Mouse (Mus musculus): ENCODE results near the gene Klrc3. TPM values are rescaled to one million over a fixed set of nuclear protein-coding genes. Genes with fewer than 3 reads are reported as not detected.
"Not testable (repeated sequence)": the region's sequence is repeated elsewhere in the genome, so short reads cannot be mapped to it uniquely, and the experiment has no call there.

Gene Klrc3
- not detected in 2 replicates for total RNA-seq (2014; fragmentation: Nextera tagmentation)
- 0.27 TPM in 1 of 2 replicates, not detected in the other for total RNA-seq (2017)
- polyA plus RNA-seq (2012), result not detected in 2 replicates

DNA sequence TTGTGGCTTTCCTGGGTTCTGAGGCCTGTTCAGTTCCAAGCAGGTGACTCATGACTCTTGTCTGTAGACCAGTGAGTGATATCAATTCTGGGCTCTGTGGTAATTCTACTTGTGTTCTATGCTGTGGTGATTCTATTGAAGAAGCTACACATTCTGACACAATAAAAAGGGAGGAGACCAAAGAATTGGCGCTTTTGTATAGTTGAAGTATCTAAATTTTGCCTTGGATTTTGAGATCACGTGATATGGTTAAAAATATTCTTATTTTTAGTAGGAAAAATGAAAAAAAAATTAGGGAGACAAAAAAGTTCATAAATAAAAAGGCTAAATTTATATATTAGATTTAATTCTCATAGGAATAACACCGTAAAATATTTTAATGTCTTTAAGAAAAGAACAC, at the start of gene Klrc3:
Klrc3 (minus strand) TSS at position 101 of the 400 bp plus-strand sequence.
- not testable (repeated sequence) for H3K36me3 ChIP-seq (replicated peaks); H3K4me3 ChIP-seq (ENCODE audit: low read depth, low read length); DNase-seq (ENCODE audit: low spot score); H3K4me1 ChIP-seq (ENCODE audit: insufficient read depth, low read depth, low read length); ATAC-seq (ENCODE audit: extremely low read depth, insufficient number of reproducible peaks, low FRiP score, poor library complexity, severe bottlenecking); H3K9me3 ChIP-seq (replicated peaks); H3K27me3 ChIP-seq (ENCODE audit: insufficient read depth, low read length)

DNA sequence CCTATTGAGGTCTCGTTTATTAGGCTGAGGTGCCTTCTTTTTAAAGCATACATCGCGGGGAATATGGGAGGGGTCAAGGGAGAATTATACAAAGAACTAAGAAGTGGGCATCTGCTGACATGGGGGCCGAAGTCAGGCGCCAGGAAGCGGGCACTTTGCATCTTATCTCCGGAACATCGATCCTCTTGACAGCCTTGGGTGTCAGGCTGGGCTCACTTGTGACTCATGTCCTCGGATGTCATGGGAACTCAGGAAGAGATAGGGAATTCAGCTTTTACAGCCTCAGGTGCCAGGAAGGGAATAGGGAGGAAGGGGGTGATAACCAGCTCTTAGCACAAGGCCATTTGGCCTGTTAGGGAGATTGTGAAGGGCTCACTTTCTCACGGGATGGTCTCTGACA, 48.3 kb upstream of the Klrc3 start:
- not testable (repeated sequence) for H3K4me1 ChIP-seq (ENCODE audit: insufficient read depth, low read depth, low read length); H3K4me3 ChIP-seq (ENCODE audit: low read depth, low read length); H3K9me3 ChIP-seq (replicated peaks); DNase-seq (ENCODE audit: low spot score); ATAC-seq (ENCODE audit: extremely low read depth, insufficient number of reproducible peaks, low FRiP score, poor library complexity, severe bottlenecking); H3K36me3 ChIP-seq (replicated peaks); H3K27me3 ChIP-seq (ENCODE audit: insufficient read depth, low read length)

DNA sequence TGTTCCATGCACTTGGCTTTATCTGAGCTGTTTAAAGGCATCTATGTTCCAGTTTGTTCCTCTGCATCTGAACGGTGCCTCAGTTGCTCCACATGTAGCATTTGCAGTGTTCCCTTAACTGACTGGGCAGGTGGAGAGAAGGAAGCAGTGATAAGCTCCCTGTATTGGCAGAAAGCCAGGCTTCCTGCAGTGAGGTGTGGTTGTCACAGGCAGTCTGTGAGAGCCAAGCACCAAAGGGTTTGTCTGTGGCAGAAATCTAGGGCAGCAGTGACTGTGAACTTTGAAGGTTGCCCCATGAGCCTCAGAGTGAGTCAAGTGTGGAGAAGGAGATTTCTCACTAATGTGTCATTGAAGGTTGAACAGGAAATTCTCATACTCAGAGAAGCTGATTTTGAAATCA, 37.2 kb upstream of the Klrc3 start:
- ATAC-seq (ENCODE audit: extremely low read depth, insufficient number of reproducible peaks, low FRiP score, poor library complexity, severe bottlenecking) (no peak), DNase-seq (ENCODE audit: low spot score) (no peak)
- Histone ChIP-seq H3K36me3 (replicated peaks) (no peaks in the 10 kb centered on the region), H3K9me3 (replicated peaks) (no peaks in the 10 kb centered on the region), H3K4me3 (ENCODE audit: low read depth, low read length) (no peak overlapping the region), H3K4me1 (ENCODE audit: insufficient read depth, low read depth, low read length) (no peaks in the 10 kb centered on the region), H3K27me3 (ENCODE audit: insufficient read depth, low read length) (no peaks in the 10 kb centered on the region)
- TF ChIP-seq GATA1 (IDR thresholded peaks at IDR 0.05; ENCODE audit: borderline replicate concordance, low read length) (no peak), GATA2 (IDR thresholded peaks at IDR 0.05; ENCODE audit: borderline replicate concordance, low read depth, low read length) (no peak)

DNA sequence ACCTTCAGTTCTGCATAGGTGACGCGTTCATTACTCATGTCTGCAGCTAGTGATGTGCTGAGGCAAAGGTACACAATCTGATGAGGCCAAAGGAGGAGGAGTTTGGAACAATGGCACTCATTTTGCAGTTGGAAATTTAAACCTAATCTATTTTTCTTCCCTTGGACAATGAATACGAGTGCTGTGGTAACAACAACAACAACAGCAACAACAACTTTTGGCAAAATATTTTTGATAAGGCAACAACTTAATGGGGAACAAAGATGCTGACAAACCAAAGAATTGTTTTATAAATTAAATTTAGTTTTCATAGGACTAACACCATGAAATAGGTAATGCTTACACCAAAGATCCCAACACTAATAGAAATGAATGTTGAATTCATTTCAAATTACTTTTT, 35.7 kb upstream of the Klrc3 start, which contains the start of gene Klrc1:
Klrc1 (minus strand) TSS at position 101 of the 400 bp plus-strand sequence.
- Histone ChIP-seq H3K4me3 (ENCODE audit: low read depth, low read length) (no peak within 1 kb of the TSS), H3K36me3 (replicated peaks) (no peaks in the 10 kb centered on the region), H3K27me3 (ENCODE audit: insufficient read depth, low read length) (no peaks in the 10 kb centered on the region), H3K9me3 (replicated peaks) (no peaks in the 10 kb centered on the region), H3K4me1 (ENCODE audit: insufficient read depth, low read depth, low read length) (no peaks in the 10 kb centered on the region)
- TF ChIP-seq GATA1 (IDR thresholded peaks at IDR 0.05; ENCODE audit: borderline replicate concordance, low read length), result no peak
- TF ChIP-seq GATA2 (IDR thresholded peaks at IDR 0.05; ENCODE audit: borderline replicate concordance, low read depth, low read length), result no peak
- ATAC-seq (ENCODE audit: extremely low read depth, insufficient number of reproducible peaks, low FRiP score, poor library complexity, severe bottlenecking), result no peak
- no peak for DNase-seq (ENCODE audit: low spot score)

DNA sequence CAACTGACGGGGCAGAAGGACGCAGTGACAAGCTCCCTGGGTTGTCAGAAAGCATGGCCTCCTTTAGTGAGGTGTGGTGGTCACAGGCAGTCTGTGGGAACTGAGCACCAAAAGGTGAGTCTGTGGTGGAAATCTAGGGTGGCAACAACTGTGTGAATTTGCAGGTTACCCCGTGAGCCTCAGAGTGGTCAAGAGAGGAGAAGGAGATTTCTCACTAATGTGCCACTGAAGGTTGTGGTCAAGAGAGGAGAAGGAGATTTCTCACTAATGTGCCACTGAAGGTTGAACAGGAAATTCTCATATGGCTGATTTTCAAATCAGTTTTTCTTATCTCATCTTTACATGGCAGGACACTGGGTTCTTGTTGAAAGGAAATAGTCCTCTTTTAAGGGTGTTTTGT, 18.2 kb upstream of the Klrc3 start:
- H3K36me3 ChIP-seq (replicated peaks); H3K27me3 ChIP-seq (ENCODE audit: insufficient read depth, low read length); DNase-seq (ENCODE audit: low spot score); ATAC-seq (ENCODE audit: extremely low read depth, insufficient number of reproducible peaks, low FRiP score, poor library complexity, severe bottlenecking); H3K9me3 ChIP-seq (replicated peaks); H3K4me1 ChIP-seq (ENCODE audit: insufficient read depth, low read depth, low read length); H3K4me3 ChIP-seq (ENCODE audit: low read depth, low read length): not testable (repeated sequence)

DNA sequence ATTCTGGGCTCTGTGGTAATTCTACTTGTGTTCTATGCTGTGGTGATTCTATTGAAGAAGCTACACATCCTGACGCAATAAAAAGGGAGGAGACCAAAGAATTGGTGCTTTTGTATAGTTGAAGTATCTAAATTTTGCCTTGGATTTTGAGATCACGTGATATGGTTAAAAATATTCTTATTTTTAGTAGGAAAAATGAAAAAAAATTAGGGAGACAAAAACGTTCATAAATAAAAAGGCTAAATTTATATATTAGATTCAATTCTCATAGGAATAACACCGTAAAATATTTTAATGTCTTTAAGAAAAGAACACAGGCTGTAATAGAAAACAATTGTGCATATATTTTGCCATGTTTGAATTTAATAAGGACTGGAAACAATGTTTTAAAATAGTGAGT, 17.5 kb upstream of the Klrc3 start, which contains the start of gene Klrc2:
Klrc2 (minus strand) TSS at position 101 of the 400 bp plus-strand sequence.
- not testable (repeated sequence) for ATAC-seq (ENCODE audit: extremely low read depth, insufficient number of reproducible peaks, low FRiP score, poor library complexity, severe bottlenecking); H3K27me3 ChIP-seq (ENCODE audit: insufficient read depth, low read length)

DNA sequence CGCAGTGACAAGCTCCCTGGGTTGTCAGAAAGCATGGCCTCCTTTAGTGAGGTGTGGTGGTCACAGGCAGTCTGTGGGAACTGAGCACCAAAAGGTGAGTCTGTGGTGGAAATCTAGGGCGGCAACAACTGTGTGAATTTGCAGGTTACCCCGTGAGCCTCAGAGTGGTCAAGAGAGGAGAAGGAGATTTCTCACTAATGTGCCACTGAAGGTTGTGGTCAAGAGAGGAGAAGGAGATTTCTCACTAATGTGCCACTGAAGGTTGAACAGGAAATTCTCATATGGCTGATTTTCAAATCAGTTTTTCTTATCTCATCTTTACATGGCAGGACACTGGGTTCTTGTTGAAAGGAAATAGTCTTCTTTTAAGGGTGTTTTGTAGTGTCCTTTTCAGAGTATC, 917 bp upstream of the Klrc3 start:
- not testable (repeated sequence) for H3K4me3 ChIP-seq (ENCODE audit: low read depth, low read length); ATAC-seq (ENCODE audit: extremely low read depth, insufficient number of reproducible peaks, low FRiP score, poor library complexity, severe bottlenecking); DNase-seq (ENCODE audit: low spot score); H3K36me3 ChIP-seq (replicated peaks); H3K27me3 ChIP-seq (ENCODE audit: insufficient read depth, low read length); H3K4me1 ChIP-seq (ENCODE audit: insufficient read depth, low read depth, low read length); H3K9me3 ChIP-seq (replicated peaks)

More for the DNA sequence above, 17.5 kb upstream of the Klrc3 start, which contains the start of gene Klrc2:
- not testable (repeated sequence) for H3K4me3 ChIP-seq (ENCODE audit: low read depth, low read length); H3K4me1 ChIP-seq (ENCODE audit: insufficient read depth, low read depth, low read length); H3K9me3 ChIP-seq (replicated peaks); H3K36me3 ChIP-seq (replicated peaks); DNase-seq (ENCODE audit: low spot score)

DNA sequence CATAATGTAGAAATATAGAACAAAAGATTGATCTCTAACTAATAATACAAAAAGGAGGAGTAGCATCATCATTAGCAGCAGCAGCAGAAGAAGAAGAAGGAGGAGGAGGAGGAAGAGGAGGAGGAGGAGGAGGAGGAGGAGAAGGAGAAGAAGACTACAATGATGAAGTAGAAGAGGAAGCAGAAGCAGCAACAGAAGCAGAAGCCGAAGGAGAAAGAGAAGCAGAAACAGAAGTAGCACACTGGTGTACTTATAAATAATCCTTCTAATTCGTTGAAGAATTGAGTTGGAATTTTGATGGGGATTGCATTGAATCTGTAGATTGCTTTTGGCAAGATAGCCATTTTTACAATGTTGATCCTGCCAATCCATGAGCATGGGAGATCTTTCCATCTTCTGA, 12.1 kb downstream of the Klrc3 start:
- H3K4me3 ChIP-seq (ENCODE audit: low read depth, low read length); H3K36me3 ChIP-seq (replicated peaks); DNase-seq (ENCODE audit: low spot score); H3K27me3 ChIP-seq (ENCODE audit: insufficient read depth, low read length); ATAC-seq (ENCODE audit: extremely low read depth, insufficient number of reproducible peaks, low FRiP score, poor library complexity, severe bottlenecking); H3K9me3 ChIP-seq (replicated peaks); H3K4me1 ChIP-seq (ENCODE audit: insufficient read depth, low read depth, low read length): not testable (repeated sequence)

DNA sequence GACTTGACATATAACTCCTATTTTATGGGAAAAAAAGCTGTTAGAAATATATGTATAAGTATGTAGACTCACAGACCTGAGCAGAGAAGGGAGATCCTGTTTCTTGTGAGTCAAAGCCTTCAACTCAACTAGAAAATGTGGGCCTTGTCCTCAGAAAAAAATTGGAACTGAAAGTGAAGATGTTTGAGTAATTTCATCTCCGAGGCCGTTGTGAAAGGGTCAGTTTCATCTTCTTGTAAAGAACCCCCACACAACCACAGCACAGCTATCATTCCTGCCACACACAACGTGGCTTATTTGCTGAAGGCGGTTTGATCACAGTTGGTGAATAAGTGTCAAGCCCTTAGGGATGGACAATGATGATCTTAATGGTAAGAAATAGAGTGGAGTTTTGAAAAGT, 19.4 kb downstream of the Klrc3 start, which contains the start of gene Klrk1:
Klrk1 (minus strand) TSS at position 130 of the 400 bp plus-strand sequence.
- ATAC-seq (ENCODE audit: extremely low read depth, insufficient number of reproducible peaks, low FRiP score, poor library complexity, severe bottlenecking), result no peak
- no peak within 1 kb of the TSS for H3K4me3 ChIP-seq (ENCODE audit: low read depth, low read length)

More for the DNA sequence above, 19.4 kb downstream of the Klrc3 start, which contains the start of gene Klrk1:
- Histone ChIP-seq H3K27me3 (ENCODE audit: insufficient read depth, low read length) (no peaks in the 10 kb centered on the region), H3K9me3 (replicated peaks) (no peaks in the 10 kb centered on the region), H3K36me3 (replicated peaks) (no peaks in the 10 kb centered on the region), H3K4me1 (ENCODE audit: insufficient read depth, low read depth, low read length) (no peaks in the 10 kb centered on the region)
- no peak for DNase-seq (ENCODE audit: low spot score)
- no peak for TF ChIP-seq GATA1 (IDR thresholded peaks at IDR 0.05; ENCODE audit: borderline replicate concordance, low read length)
- TF ChIP-seq TAL1 (conservative IDR thresholded peaks at IDR 0.05; ENCODE audit: low read depth, low read length), result no peak
- no peak for TF ChIP-seq CTCF (IDR thresholded peaks at IDR 0.05; ENCODE audit: low read depth, low read length)
- no peak for TF ChIP-seq GATA2 (IDR thresholded peaks at IDR 0.05; ENCODE audit: borderline replicate concordance, low read depth, low read length)
- no peak for TF ChIP-seq POLR2AphosphoS5 (IDR thresholded peaks at IDR 0.05; ENCODE audit: insufficient replicate concordance, low read depth, low read length)

Data from G1E (cell line).